27 mouse cellular contexts compared by ENCODE assay signal in the genomic region with DNA sequence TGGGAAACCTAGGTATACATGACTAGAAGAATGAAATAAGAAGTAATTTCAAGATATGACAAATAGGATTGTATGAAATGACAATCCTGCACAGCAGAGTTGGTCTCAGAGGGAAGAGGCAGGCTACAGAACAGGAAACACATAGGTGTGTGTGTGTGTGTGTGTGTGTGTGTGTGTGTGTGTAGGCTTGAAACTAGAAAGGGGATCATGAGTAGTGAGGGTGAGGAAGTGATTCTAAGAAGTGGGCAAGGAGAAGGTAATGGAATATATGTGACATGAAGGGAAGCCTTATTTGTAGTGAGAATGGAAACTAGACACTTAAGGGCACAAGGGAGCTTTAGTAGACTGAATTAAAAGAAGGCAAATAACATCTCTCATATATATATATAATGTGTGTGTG. TPM values are rescaled to one million over a fixed set of nuclear protein-coding genes. Genes with fewer than 3 reads are reported as not detected.
"Had no signal": no experiment of that assay in that cellular context is flagged by ENCODE, and none has a peak within 500 bp of the region (broad histone marks: within the 10 kb centered on the region; RNA-seq: fewer than 3 reads in every experiment).

No protein-coding gene starts in this region.

- H3K9ac ChIP-seq: limb, embryonic 12.5 days; limb, embryonic 15.5 days; liver, embryonic 14.5 days; liver, postnatal 0 days; lung, embryonic 14.5 days; midbrain, embryonic 12.5 days; midbrain, embryonic 15.5 days; neural tube, embryonic 12.5 days; neural tube, embryonic 15.5 days had no signal

- H3K36me3 ChIP-seq: limb, embryonic 12.5 days; limb, embryonic 15.5 days; midbrain, embryonic 12.5 days; midbrain, embryonic 15.5 days; neural tube, embryonic 12.5 days; neural tube, embryonic 15.5 days had no signal

- ATAC-seq: intestine, postnatal 0 days; liver, postnatal 0 days; lung, postnatal 0 days; midbrain, embryonic 15.5 days had no signal

- H3K4me3 ChIP-seq: limb, embryonic 12.5 days; limb, embryonic 15.5 days; midbrain, embryonic 12.5 days; midbrain, embryonic 15.5 days; neural tube, embryonic 12.5 days; neural tube, embryonic 15.5 days had no signal

- H3K9me3 ChIP-seq: limb, embryonic 12.5 days; limb, embryonic 15.5 days; midbrain, embryonic 12.5 days; midbrain, embryonic 15.5 days; neural tube, embryonic 12.5 days; neural tube, embryonic 15.5 days had no signal

- DNase-seq: kidney, adult 9 months; kidney, postnatal 14 days; kidney, postnatal 4 days; left cerebral cortex, postnatal 4 days; liver, postnatal 0 days; lung, embryonic 14.5 days; lung, postnatal 36 days; retina, postnatal 1 day; right cerebral cortex, postnatal 25 days; spleen, adult 18-20 months; thymus, postnatal 36 days had no signal

- H3K27ac ChIP-seq: limb, embryonic 12.5 days; limb, embryonic 15.5 days; liver, embryonic 14.5 days; midbrain, embryonic 12.5 days; midbrain, embryonic 15.5 days; neural tube, embryonic 12.5 days; neural tube, embryonic 15.5 days had no signal

- H3K4me2 ChIP-seq: limb, embryonic 12.5 days; limb, embryonic 15.5 days; liver, embryonic 11.5 days; lung, embryonic 14.5 days; midbrain, embryonic 12.5 days; midbrain, embryonic 15.5 days; neural tube, embryonic 12.5 days; neural tube, embryonic 15.5 days had no signal

- H3K27me3 ChIP-seq: limb, embryonic 12.5 days; limb, embryonic 15.5 days; midbrain, embryonic 12.5 days; midbrain, embryonic 15.5 days; neural tube, embryonic 12.5 days; neural tube, embryonic 15.5 days had no signal

- H3K4me1 ChIP-seq: limb, embryonic 12.5 days; limb, embryonic 15.5 days; midbrain, embryonic 12.5 days; midbrain, embryonic 15.5 days; neural tube, embryonic 12.5 days; neural tube, embryonic 15.5 days had no signal

RNA-seq across cellular contexts. Expression of gene Gm6377, which starts 11.3 kb away (rescaled TPM):
- total RNA-seq: layer of hippocampus, adult 18-20 months; layer of hippocampus, postnatal 14 days; left cerebral cortex, adult 8-10 months; left cerebral cortex, postnatal 14 days; left cerebral cortex, postnatal 4 days had no signal
- polyA plus RNA-seq: kidney, embryonic 16.5 days; neural tube, embryonic 12.5 days; neural tube, embryonic 15.5 days; stomach, embryonic 14.5 days had no signal
